Mouse (Mus musculus) urinary bladder, postnatal 10 days (tissue): ENCODE measurements around the gene Tmod3.
"Not testable (repeated sequence)": the region's sequence is repeated elsewhere in the genome, so short reads cannot be mapped to it uniquely, and the experiment has no call there.

Experiments used
- DNase-seq: peaks from one replicate; pipeline ENCODE4 v3.0.0; 2022; ENCODE audit warnings: low spot score

Gene Tmod3

DNA sequence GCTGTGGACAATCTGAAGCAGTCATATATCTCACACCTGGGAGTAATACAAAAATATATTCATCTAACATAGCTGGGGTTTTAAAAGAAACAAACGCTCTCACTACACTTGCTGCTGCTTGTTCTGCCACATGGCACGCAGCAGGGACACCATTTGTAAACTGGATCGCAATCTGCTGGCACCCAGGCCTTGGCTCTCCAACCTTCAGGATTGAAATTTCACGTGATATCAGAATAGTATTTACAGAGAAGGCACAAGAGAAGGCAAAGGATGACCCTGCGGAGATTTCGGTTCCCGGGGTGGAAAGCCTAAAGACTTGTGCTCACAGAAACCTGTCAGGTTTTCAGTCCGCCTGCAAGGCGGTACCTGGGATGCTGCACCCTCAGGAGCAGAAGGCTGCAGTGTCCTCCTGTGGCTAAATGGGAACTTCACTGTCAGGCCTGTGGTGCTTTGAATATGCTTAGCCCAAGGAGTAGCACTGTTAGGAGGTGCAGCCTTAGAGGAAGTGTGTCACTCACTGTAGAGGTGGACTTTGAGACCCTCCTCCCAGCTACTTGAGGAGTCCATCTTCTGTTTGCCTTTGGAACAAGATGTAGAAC, 65.0 kb downstream of the Tmod3 start:
- DNase-seq: no peak

- not testable (repeated sequence) for DNase-seq
These were observed 71.2 kb downstream of the Tmod3 start for GRCm38 (mm10) chr9:75488255-75488654.

DNA sequence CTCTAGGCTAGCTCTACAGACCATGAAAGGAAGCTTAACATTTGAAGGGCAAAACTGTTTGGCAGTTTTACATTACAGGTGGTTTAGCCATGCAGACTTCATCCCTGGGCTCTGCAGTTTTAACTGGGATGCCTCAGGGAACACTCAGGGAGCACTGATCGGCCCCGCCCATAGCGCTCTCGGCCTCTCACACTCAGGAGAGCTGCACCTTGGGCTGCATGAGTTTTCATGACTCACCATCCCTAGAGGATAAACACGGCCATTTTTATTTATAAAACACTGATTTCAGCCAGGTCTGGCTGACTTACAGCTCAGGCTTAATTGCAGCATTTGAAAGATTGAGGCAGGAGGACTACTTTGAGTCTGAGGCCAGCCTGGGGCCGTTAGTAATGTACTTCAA, 74.2 kb downstream of the Tmod3 start:
- no peak for DNase-seq

GRCm38 (mm10) chr9:75480536-75481075, 78.9 kb downstream of the Tmod3 start:
- DNase-seq: no peak

DNA sequence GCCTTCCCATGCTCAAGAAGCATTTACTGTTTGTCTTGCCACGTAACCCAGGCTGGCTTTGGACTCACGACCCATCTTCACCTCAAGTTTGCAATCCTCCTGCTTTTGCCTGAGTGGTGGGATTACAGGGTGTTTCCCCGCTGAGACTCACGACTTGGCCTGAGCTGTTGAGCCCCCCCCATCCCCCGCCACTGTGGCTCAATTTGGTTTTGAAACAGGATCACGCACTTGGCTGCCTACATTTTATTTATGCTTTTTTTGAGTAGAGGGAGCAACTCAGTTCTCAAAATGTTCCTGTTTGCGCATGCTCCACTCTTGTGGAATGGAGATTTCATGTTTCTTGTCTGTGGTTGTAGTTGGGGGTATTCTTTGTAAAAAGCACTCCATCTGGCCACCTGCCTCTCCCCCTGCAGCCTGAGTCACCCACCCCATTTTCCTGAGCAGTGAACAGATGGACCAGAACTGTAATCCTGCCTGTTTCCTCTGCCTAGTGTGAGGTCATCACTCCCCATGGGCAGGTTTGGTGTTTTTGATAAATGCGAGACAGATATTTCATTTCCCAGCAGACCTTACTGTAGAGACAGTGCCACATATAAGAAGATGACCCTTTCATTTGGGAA, 80.2 kb downstream of the Tmod3 start:
- no peak for DNase-seq

GRCm38 (mm10) chr9:75477212-75477611, 82.2 kb downstream of the Tmod3 start:
- DNase-seq: no peak

DNA sequence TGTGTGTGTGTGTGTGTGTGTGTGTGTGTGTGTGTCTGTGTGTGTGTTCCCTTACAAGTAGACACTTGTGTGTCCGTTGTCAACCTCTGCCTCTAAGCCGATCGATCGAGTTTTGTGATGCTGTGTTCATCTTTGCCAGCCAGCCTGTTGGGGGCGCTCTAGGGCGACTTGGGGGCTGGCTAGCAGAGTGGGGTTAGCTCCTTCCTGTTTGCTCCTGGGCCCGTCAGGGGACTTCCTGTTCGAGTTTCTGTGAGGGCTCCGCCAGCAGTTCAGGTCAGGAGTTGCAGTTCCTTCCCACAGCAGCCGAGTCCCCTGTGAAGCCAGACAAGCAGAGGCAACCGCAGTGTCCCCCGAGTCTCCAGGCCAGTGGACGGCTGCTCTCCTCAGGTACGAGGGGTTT, 91.2 kb downstream of the Tmod3 start:
- DNase-seq: no peak

DNA sequence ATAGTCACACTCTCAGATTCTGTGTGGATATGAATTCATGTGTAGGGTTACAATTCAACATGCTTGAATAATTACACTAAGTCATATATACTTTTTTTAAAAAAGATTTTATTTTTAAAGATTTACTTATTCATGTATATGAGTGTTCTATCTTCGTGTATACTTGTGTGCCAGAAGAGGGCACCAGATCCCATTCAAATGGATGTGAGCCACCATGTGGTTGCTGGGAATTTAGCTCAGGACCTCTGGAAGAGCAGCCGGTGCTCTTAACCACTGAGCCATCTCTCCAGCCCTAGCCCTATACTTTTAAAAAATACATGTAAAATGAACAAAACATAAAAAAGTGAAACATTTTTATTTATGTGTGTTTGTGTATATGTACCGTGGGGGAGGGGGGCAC, 91.9 kb downstream of the Tmod3 start:
- no peak for DNase-seq

DNA sequence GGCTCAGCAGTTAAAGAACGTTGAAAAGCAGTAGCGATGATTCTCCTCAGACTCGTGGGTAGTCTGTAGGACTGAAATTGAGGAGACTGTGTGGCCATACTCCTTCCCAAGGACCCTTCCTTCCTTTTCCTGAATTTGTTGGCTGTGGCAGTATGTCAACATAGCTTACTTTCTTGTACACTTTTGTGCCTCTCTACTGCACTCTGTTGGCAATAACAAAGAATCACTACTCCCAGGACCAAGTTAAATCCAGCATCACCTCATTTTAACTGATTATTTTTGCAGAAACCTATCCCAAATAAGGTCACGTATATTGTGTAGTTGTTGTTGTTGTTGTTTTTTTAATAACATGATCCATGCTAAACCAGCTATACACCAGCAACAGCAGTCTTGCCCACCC, 92.8 kb downstream of the Tmod3 start:
- DNase-seq: no peak

DNA sequence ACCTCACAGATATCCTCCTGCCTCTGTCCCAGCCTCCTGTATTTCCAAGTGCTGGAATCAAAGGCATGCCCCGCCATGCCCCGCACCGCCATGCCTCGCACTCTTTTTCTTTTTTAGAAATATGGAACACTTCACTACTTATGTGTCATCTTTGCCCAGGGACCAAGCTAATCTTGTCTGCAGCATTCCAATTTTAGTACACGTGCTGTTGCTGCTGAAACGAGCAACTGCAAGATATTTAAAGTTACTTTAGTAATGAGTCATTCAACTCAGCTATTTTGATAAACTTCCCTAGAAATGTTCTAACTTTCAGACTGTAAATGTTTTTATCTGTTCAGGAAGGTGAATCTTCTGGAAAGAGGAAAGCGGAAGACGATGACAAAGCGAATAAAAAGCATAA, 93.6 kb downstream of the Tmod3 start:
- no peak for DNase-seq

GRCm38 (mm10) chr9:75463050-75463660, 96.3 kb downstream of the Tmod3 start:
- DNase-seq: no peak

DNA sequence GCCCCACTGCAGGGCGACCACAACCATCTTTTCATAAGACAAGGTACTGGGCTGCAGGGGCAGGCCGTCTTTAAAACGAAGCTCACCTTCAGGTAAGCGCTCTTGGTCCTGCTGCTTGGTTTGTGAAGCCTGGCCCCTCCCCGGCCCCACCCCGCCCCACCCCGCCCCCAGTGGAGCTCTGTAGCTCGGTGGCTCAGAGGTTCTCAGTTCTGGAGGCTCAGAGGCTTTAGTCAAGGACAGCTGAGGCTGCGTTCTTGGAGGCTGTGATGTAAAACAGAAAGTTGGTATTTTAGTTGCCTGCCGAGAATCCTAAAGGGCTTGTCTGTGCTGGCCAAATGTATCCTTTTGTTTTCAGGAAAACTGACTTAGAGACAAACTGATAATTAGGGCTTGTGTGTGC, 103.8 kb downstream of the Tmod3 start:
- DNase-seq: no peak

DNA sequence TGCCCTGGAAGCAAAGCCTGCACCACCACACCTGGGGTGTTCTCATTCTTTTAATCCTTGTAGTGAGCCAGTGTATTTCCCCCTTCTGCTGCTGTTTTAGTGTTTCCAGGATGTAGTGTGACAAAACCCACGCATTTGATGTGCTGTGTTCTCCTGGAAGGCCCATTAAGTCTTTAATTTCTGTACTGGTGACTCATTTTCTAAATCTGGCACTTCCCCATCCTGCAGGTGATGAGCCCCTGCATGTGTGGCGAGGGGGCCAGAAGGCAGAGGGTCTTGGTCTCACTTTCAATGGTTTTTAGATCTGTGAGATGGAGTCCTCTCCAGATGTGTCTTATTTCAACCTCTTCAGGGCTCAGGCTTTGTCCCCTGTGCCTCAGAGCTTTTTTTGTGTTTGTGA, 105.5 kb downstream of the Tmod3 start:
- no peak for DNase-seq

GRCm38 (mm10) chr9:75448021-75448420, 111.4 kb downstream of the Tmod3 start:
- DNase-seq: no peak
